Mouse (Mus musculus) splenic B cell, adult 2 months (primary cell): ENCODE results near the gene Swap70.
"Not testable (repeated sequence)": the region's sequence is repeated elsewhere in the genome, so short reads cannot be mapped to it uniquely, and the experiment has no call there.

Source experiments
- DNase-seq: peaks from one replicate; pipeline ENCODE4 v3.0.0-alpha.2; 2011; ENCODE audit warnings: low read depth, low spot score
- H3K27me3 ChIP-seq: 2 replicates; pipeline ENCODE4 v1.6.1; 2012; ENCODE audit warnings: mild to moderate bottlenecking, low read length, moderate library complexity, mixed read lengths; ENCODE audit not compliant: control insufficient read depth, poor library complexity, insufficient read depth, severe bottlenecking
- H3K36me3 ChIP-seq: 2 replicates; pipeline ENCODE4 v1.6.1; 2012; ENCODE audit warnings: mild to moderate bottlenecking, low read length, moderate library complexity, mixed read lengths; ENCODE audit not compliant: control insufficient read depth, poor library complexity, insufficient read depth, severe bottlenecking

Gene Swap70

GRCm38 (mm10) chr7:110222583-110223182, 1.2 kb downstream of the Swap70 start:
- peaks cover 14% of the 10 kb centered on the region; the same call in 1 of the 2 replicates for H3K36me3 ChIP-seq
- DNase-seq = peak; percentile 43
- H3K27me3 ChIP-seq = no peaks in the 10 kb centered on the region; the same call in 1 of the 2 replicates

- no peak for DNase-seq
- H3K36me3 ChIP-seq = peaks cover 14% of the 10 kb centered on the region; the same call in 1 of the 2 replicates
- no peaks in the 10 kb centered on the region; the same call in 1 of the 2 replicates for H3K27me3 ChIP-seq
Measured at GRCm38 (mm10) chr7:110223727-110224510, 2.4 kb downstream of the Swap70 start.

- Histone ChIP-seq H3K27me3 (no peaks in the 10 kb centered on the region; the same call in 1 of the 2 replicates), H3K36me3 (peaks cover 16% of the 10 kb centered on the region; the same call in 1 of the 2 replicates)
- DNase-seq = no peak
Measured at GRCm38 (mm10) chr7:110226484-110226883, 5.0 kb downstream of the Swap70 start.

GRCm38 (mm10) chr7:110229967-110230366, 8.5 kb downstream of the Swap70 start:
- peak; percentile 45 for DNase-seq
- Histone ChIP-seq H3K27me3 (no peaks in the 10 kb centered on the region), H3K36me3 (peaks cover 12% of the 10 kb centered on the region; the same call in 1 of the 2 replicates)

GRCm38 (mm10) chr7:110231127-110231526, 9.6 kb downstream of the Swap70 start:
- not testable (repeated sequence) for H3K27me3 ChIP-seq, H3K36me3 ChIP-seq
- peak; percentile 39 for DNase-seq

GRCm38 (mm10) chr7:110236085-110236484, 14.6 kb downstream of the Swap70 start:
- no peak for DNase-seq
- H3K36me3 ChIP-seq = peaks cover 7% of the 10 kb centered on the region
- no peaks in the 10 kb centered on the region for H3K27me3 ChIP-seq

- Histone ChIP-seq H3K36me3 (peaks cover 7% of the 10 kb centered on the region), H3K27me3 (no peaks in the 10 kb centered on the region)
- peak; percentile 67 for DNase-seq
Measured at GRCm38 (mm10) chr7:110237451-110237836, 15.9 kb downstream of the Swap70 start.

- no peak for DNase-seq
- Histone ChIP-seq H3K27me3 (no peaks in the 10 kb centered on the region), H3K36me3 (peaks cover 7% of the 10 kb centered on the region)
Measured at GRCm38 (mm10) chr7:110237837-110238451, 16.4 kb downstream of the Swap70 start.

- Histone ChIP-seq H3K36me3 (peaks cover 12% of the 10 kb centered on the region), H3K27me3 (no peaks in the 10 kb centered on the region)
- no peak for DNase-seq
Measured at GRCm38 (mm10) chr7:110239590-110239989, 18.1 kb downstream of the Swap70 start.

GRCm38 (mm10) chr7:110241472-110242289, 20.2 kb downstream of the Swap70 start:
- H3K36me3 ChIP-seq = peaks cover 17% of the 10 kb centered on the region
- DNase-seq = peak; percentile 89
- no peaks in the 10 kb centered on the region for H3K27me3 ChIP-seq

GRCm38 (mm10) chr7:110242290-110242581, 20.7 kb downstream of the Swap70 start:
- DNase-seq = no peak
- no peaks in the 10 kb centered on the region for H3K27me3 ChIP-seq
- peaks cover 17% of the 10 kb centered on the region for H3K36me3 ChIP-seq

GRCm38 (mm10) chr7:110245128-110245527, 23.6 kb downstream of the Swap70 start:
- Histone ChIP-seq H3K36me3 (peaks cover 23% of the 10 kb centered on the region), H3K27me3 (no peaks in the 10 kb centered on the region)
- DNase-seq = no peak

GRCm38 (mm10) chr7:110246526-110246925, 25.0 kb downstream of the Swap70 start:
- no peaks in the 10 kb centered on the region for H3K27me3 ChIP-seq
- no peak for DNase-seq
- peaks cover 20% of the 10 kb centered on the region for H3K36me3 ChIP-seq

GRCm38 (mm10) chr7:110247801-110248200, 26.3 kb downstream of the Swap70 start:
- Histone ChIP-seq H3K27me3 (no peaks in the 10 kb centered on the region), H3K36me3 (peaks cover 21% of the 10 kb centered on the region)
- no peak for DNase-seq
